Mouse (Mus musculus): ENCODE results near the gene Rnf6. TPM values are rescaled to one million over a fixed set of nuclear protein-coding genes. Genes with fewer than 3 reads are reported as not detected.

Rnf6 gene
- total and polyA plus RNA-seq, 2 experiments, result 12.5 to 29.4 TPM

Other genes starting within 250 kb of the Rnf6 start
- gene Cyp3a25, start 211.9 kb downstream of the Rnf6 start, total RNA-seq (2014; rRNA removed), result 870 and 1,067 TPM in 2 replicates
- gene Cyp3a25, start 211.9 kb downstream of the Rnf6 start, polyA plus RNA-seq (2012; rRNA removed), result 112 and 118 TPM in 2 replicates
- 62.1 and 121 TPM in 2 replicates for gene Cyp3a59, start 142.3 kb downstream of the Rnf6 start, total RNA-seq (2014; rRNA removed)
- 15.6 and 19.1 TPM in 2 replicates for gene Cyp3a59, start 142.3 kb downstream of the Rnf6 start, polyA plus RNA-seq (2012; rRNA removed)
- gene Gm5565, start 61.0 kb downstream of the Rnf6 start, total RNA-seq (2014; rRNA removed), result not detected in 2 replicates
- gene Gm5565, start 61.0 kb downstream of the Rnf6 start, polyA plus RNA-seq (2012; rRNA removed), result not detected in 2 replicates
- gene Gm6309, start 50.8 kb downstream of the Rnf6 start, total RNA-seq (2014; rRNA removed), result not detected in 2 replicates
- not detected in 2 replicates for gene Gm6309, start 50.8 kb downstream of the Rnf6 start, polyA plus RNA-seq (2012; rRNA removed)
- 0.28 TPM in 1 of 2 replicates, not detected in the other for gene 1700001J03Rik, start 36.3 kb downstream of the Rnf6 start, total RNA-seq (2014; rRNA removed)
- gene 1700001J03Rik, start 36.3 kb downstream of the Rnf6 start, polyA plus RNA-seq (2012; rRNA removed), result not detected in 2 replicates
- 27.8 and 32.5 TPM in 2 replicates for gene Cdk8, start 9.7 kb upstream of the Rnf6 start, total RNA-seq (2014; rRNA removed)
- 19.3 and 25.2 TPM in 2 replicates for gene Cdk8, start 9.7 kb upstream of the Rnf6 start, polyA plus RNA-seq (2012; rRNA removed)
- gene Wasf3, start 163.4 kb upstream of the Rnf6 start, total RNA-seq (2014; rRNA removed), result 0.07 and 0.09 TPM in 2 replicates
- gene Wasf3, start 163.4 kb upstream of the Rnf6 start, polyA plus RNA-seq (2012; rRNA removed), result 0.02 and 0.04 TPM in 2 replicates